Mouse (Mus musculus) stomach, postnatal 0 days (tissue): ENCODE measurements at regions not wholly inside any gene's neighbourhood (a gene's known extent, or its start where the extent isn't known, plus 50 kb on each side); places are given as distances from the start of the nearest gene placed in this dataset.

Source experiments
- CTCF ChIP-seq: IDR thresholded peaks from 2 replicates; pipeline ENCODE4 v1.5.1; 2016; ENCODE audit warnings: antibody characterized with exemption, low read depth, mild to moderate bottlenecking, moderate library complexity
- EP300 ChIP-seq: optimal IDR thresholded peaks from 2 replicates; pipeline ENCODE3; 2016; ENCODE audit warnings: antibody characterized with exemption

- TF ChIP-seq CTCF (no peak), EP300 (no peak)
Measured at GRCm38 (mm10) chr11:38600971-38601370, 1365.2 kb upstream of the Tenm2 start.
